8 mouse cellular contexts compared by ENCODE assay signal in the genomic region with DNA sequence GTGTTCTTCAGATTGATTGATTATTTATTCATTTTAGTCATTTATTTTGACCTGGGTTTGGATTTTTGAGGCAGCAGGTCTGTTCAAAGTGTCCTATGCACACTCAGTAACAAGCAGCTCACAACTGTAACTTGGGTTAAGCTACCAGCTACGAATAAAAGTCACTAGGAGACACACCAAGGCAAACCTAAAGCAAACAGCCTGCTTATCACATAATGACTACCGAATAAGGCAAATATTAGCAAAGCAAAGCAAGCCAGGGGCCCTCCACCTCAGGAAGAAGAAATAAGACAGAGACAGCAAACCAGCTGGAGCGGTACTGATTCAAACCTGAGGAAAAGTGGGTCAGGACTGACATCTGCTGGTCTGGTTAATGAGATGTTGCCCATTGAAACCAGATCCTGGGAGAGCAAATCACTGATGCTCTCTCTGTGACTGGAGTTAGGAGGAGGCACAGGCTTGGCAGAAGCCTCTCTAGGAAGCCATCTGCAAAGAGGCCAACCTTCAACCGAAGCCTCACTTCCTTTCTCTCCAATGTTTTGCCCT.
A peak's percentile ranks its signal among the peaks of the same experiment; 100 is the strongest.
DNase-seq lines count a peak whose midpoint lies in the region; ATAC-seq and TF ChIP-seq lines count a peak whose summit lies in the region.
"Had no signal": no experiment of that assay in that cellular context is flagged by ENCODE, and none has a peak within 500 bp of the region (broad histone marks: within the 10 kb centered on the region; RNA-seq: fewer than 3 reads in every experiment).

No protein-coding gene starts in this region.

- no peaks in the 10 kb centered on the region for H3K9me3 ChIP-seq in hindbrain, embryonic 16.5 days (ENCODE audit: control insufficient read depth, low read length)
- H3K9me3 ChIP-seq: embryonic facial prominence, embryonic 15.5 days had no signal

- peaks cover 4% of the 10 kb centered on the region for H3K4me1 ChIP-seq in hindbrain, embryonic 16.5 days (ENCODE audit: control insufficient read depth, insufficient read depth, low read depth, low read length)

- H3K9ac ChIP-seq in hindbrain, embryonic 16.5 days (ENCODE audit: low read depth, low read length), result no peak overlapping the region
- H3K9ac ChIP-seq: embryonic facial prominence, embryonic 15.5 days had no signal

- H3K4me2 ChIP-seq in hindbrain, embryonic 16.5 days (ENCODE audit: low read length), result peak overlapping the region; percentile 33
- H3K4me2 ChIP-seq: embryonic facial prominence, embryonic 15.5 days had no signal

- no peak for DNase-seq in Patski (ENCODE audit: low read depth, low spot score)
- DNase-seq in cerebellum, adult 11 months, result peak; percentile 68
- DNase-seq in frontal cortex, postnatal 14 days (ENCODE audit: low spot score in 2 of 2), result peak; percentile 17 to 31
- DNase-seq in left cerebral cortex, postnatal 14 days (ENCODE audit: low spot score in 2 of 2), result peak; percentile 50 to 62
- DNase-seq in neural tube, embryonic 10.5 days (ENCODE audit: extremely low spot score, low spot score), result peak; percentile 38
- DNase-seq in spleen, adult 12 weeks (ENCODE audit: low spot score), result no peak

- H3K27ac ChIP-seq in hindbrain, embryonic 16.5 days (ENCODE audit: low read depth, low read length), result peak overlapping the region; percentile 39; the same call in 1 of the 2 replicates
- H3K27ac ChIP-seq: embryonic facial prominence, embryonic 15.5 days had no signal

- H3K36me3 ChIP-seq in hindbrain, embryonic 16.5 days (ENCODE audit: control insufficient read depth, insufficient read depth, low read length), result no peaks in the 10 kb centered on the region
- H3K36me3 ChIP-seq: embryonic facial prominence, embryonic 15.5 days had no signal

- in situ Hi-C loops in Patski (cut with MboI; ENCODE audit: low pct_unique_long_range_greater_than_20kb), result loop anchor here (5.0 to 25.0 kb wide), 2 partner anchors 1022 to 1402 kb away; no protein-coding TSS in a partner anchor

- H3K4me3 ChIP-seq in hindbrain, embryonic 16.5 days (ENCODE audit: low read length), result no peak overlapping the region
- H3K4me3 ChIP-seq: embryonic facial prominence, embryonic 15.5 days had no signal

- POLR2A ChIA-PET in Patski (lab: Charles Lee), result no interaction called here

- CTCF ChIA-PET in Patski (lab: Charles Lee), result interaction anchor here (1.0 to 1.9 kb wide), 6 partner anchors 18 to 1023 kb away, joined by 3 to 5 read pairs (median 3); no protein-coding TSS in a partner anchor

- intact Hi-C loops in left cerebral cortex, postnatal 14 days (cut with DNase I), result loop anchor here (5.0 kb wide), 2 partner anchors 77 to 1022 kb away; no protein-coding TSS in a partner anchor

- WGBS in hindbrain, embryonic 16.5 days, result 29% methylated on average over 4 of the region's 4 CpGs

- no peaks in the 10 kb centered on the region for H3K27me3 ChIP-seq in Patski
- no peaks in the 10 kb centered on the region for H3K27me3 ChIP-seq in hindbrain, embryonic 16.5 days (replicated peaks; ENCODE audit: control insufficient read depth, insufficient read depth, low read length)
- H3K27me3 ChIP-seq: embryonic facial prominence, embryonic 15.5 days had no signal

- peak; percentile 74 for TF ChIP-seq CTCF in Patski (IDR thresholded peaks at IDR 0.05)

- ATAC-seq in Patski, result no peak
- ATAC-seq in hindbrain, embryonic 16.5 days, result peak; percentile 84

Comparison
In these comparisons a context has a peak if more than half of its experiments do, and no peak if none do; other contexts are left out.
1. DNase-seq: peak in cerebellum, adult 11 months (single experiment), frontal cortex, postnatal 14 days (2 of 2), left cerebral cortex, postnatal 14 days (2 of 2) and neural tube, embryonic 10.5 days (single experiment); none in Patski (single experiment) and spleen, adult 12 weeks (single experiment).